Mouse (Mus musculus): ENCODE measurements around the gene Thap8.
"Not testable (repeated sequence)": the region's sequence is repeated elsewhere in the genome, so short reads cannot be mapped to it uniquely, and the experiment has no call there.

Gene Thap8

GRCm38 (mm10) chr7:30279951-30280669, at the start of gene Thap8, which contains the start of gene Wdr62:
Thap8 (plus strand) TSS chr7:30280094.
Wdr62 (minus strand) TSS chr7:30280419.
- in situ Hi-C loops (cut with MboI; ENCODE audit: low pct_unique_long_range_greater_than_20kb in 1 of 2, low sequenced_read_pairs in 2 of 2, unreplicated experiment in 1 of 2): no loop called here

GRCm38 (mm10) chr7:30231328-30231668, 48.6 kb upstream of the Thap8 start:
- in situ Hi-C loops (cut with MboI; ENCODE audit: low pct_unique_long_range_greater_than_20kb in 1 of 2, low sequenced_read_pairs in 2 of 2, unreplicated experiment in 1 of 2): no loop called here

GRCm38 (mm10) chr7:30231669-30232454, 48.0 kb upstream of the Thap8 start, which contains the start of the genes Polr2i and Tbcb:
Polr2i (plus strand) TSS chr7:30231948.
Tbcb (minus strand) TSS chr7:30232272.
- in situ Hi-C loops (cut with MboI; ENCODE audit: low pct_unique_long_range_greater_than_20kb in 1 of 2, low sequenced_read_pairs in 2 of 2, unreplicated experiment in 1 of 2): no loop called here

GRCm38 (mm10) chr7:30232631-30233148, 47.2 kb upstream of the Thap8 start:
- in situ Hi-C loops (cut with MboI; ENCODE audit: low pct_unique_long_range_greater_than_20kb in 1 of 2, low sequenced_read_pairs in 2 of 2, unreplicated experiment in 1 of 2): no loop called here

GRCm38 (mm10) chr7:30233387-30233786, 46.5 kb upstream of the Thap8 start:
- in situ Hi-C loops (cut with MboI; ENCODE audit: low pct_unique_long_range_greater_than_20kb in 1 of 2, low sequenced_read_pairs in 2 of 2, unreplicated experiment in 1 of 2): no loop called here

- in situ Hi-C loops (cut with MboI; ENCODE audit: low pct_unique_long_range_greater_than_20kb in 1 of 2, low sequenced_read_pairs in 2 of 2, unreplicated experiment in 1 of 2): no loop called here
Measured at GRCm38 (mm10) chr7:30234276-30234858, 45.5 kb upstream of the Thap8 start.

GRCm38 (mm10) chr7:30235091-30235490, 44.8 kb upstream of the Thap8 start:
- in situ Hi-C loops (cut with MboI; ENCODE audit: low pct_unique_long_range_greater_than_20kb in 1 of 2, low sequenced_read_pairs in 2 of 2, unreplicated experiment in 1 of 2): no loop called here

- in situ Hi-C loops (cut with MboI; ENCODE audit: low pct_unique_long_range_greater_than_20kb in 1 of 2, low sequenced_read_pairs in 2 of 2, unreplicated experiment in 1 of 2): no loop called here
Measured at GRCm38 (mm10) chr7:30235625-30236024, 44.3 kb upstream of the Thap8 start, which contains the start of gene Ovol3. Ovol3 (minus strand) TSS chr7:30235725.

GRCm38 (mm10) chr7:30237374-30237773, 42.5 kb upstream of the Thap8 start:
- in situ Hi-C loops (cut with MboI; ENCODE audit: low pct_unique_long_range_greater_than_20kb in 1 of 2, low sequenced_read_pairs in 2 of 2, unreplicated experiment in 1 of 2): not testable (repeated sequence)

- in situ Hi-C loops (cut with MboI; ENCODE audit: low pct_unique_long_range_greater_than_20kb in 1 of 2, low sequenced_read_pairs in 2 of 2, unreplicated experiment in 1 of 2): no loop called here
Measured at GRCm38 (mm10) chr7:30251956-30252954, 27.6 kb upstream of the Thap8 start.

GRCm38 (mm10) chr7:30265041-30265440, 14.9 kb upstream of the Thap8 start:
- in situ Hi-C loops (cut with MboI; ENCODE audit: low pct_unique_long_range_greater_than_20kb in 1 of 2, low sequenced_read_pairs in 2 of 2, unreplicated experiment in 1 of 2): no loop called here

- in situ Hi-C loops (cut with MboI; ENCODE audit: low pct_unique_long_range_greater_than_20kb in 1 of 2, low sequenced_read_pairs in 2 of 2, unreplicated experiment in 1 of 2): no loop called here
Measured at GRCm38 (mm10) chr7:30265531-30265930, 14.4 kb upstream of the Thap8 start.

- in situ Hi-C loops (cut with MboI; ENCODE audit: low pct_unique_long_range_greater_than_20kb in 1 of 2, low sequenced_read_pairs in 2 of 2, unreplicated experiment in 1 of 2): no loop called here
Measured at GRCm38 (mm10) chr7:30265935-30266334, 14.0 kb upstream of the Thap8 start.

GRCm38 (mm10) chr7:30266780-30267179, 13.1 kb upstream of the Thap8 start:
- in situ Hi-C loops (cut with MboI; ENCODE audit: low pct_unique_long_range_greater_than_20kb in 1 of 2, low sequenced_read_pairs in 2 of 2, unreplicated experiment in 1 of 2): no loop called here

- in situ Hi-C loops (cut with MboI; ENCODE audit: low pct_unique_long_range_greater_than_20kb in 1 of 2, low sequenced_read_pairs in 2 of 2, unreplicated experiment in 1 of 2): no loop called here
Measured at GRCm38 (mm10) chr7:30269641-30270040, 10.3 kb upstream of the Thap8 start.

GRCm38 (mm10) chr7:30274383-30274782, 5.5 kb upstream of the Thap8 start:
- in situ Hi-C loops (cut with MboI; ENCODE audit: low pct_unique_long_range_greater_than_20kb in 1 of 2, low sequenced_read_pairs in 2 of 2, unreplicated experiment in 1 of 2): no loop called here

GRCm38 (mm10) chr7:30278911-30279310, 983 bp upstream of the Thap8 start:
- in situ Hi-C loops (cut with MboI; ENCODE audit: low pct_unique_long_range_greater_than_20kb in 1 of 2, low sequenced_read_pairs in 2 of 2, unreplicated experiment in 1 of 2): no loop called here

- in situ Hi-C loops (cut with MboI; ENCODE audit: low pct_unique_long_range_greater_than_20kb in 1 of 2, low sequenced_read_pairs in 2 of 2, unreplicated experiment in 1 of 2): no loop called here
Measured at GRCm38 (mm10) chr7:30279536-30279935, 358 bp upstream of the Thap8 start.
